Mouse (Mus musculus) retina, embryonic 14.5 days (tissue): ENCODE results near the gene Akt1s1.
"Not testable (repeated sequence)": the region's sequence is repeated elsewhere in the genome, so short reads cannot be mapped to it uniquely, and the experiment has no call there.

Experiments used
- DNase-seq: peaks from one replicate; pipeline ENCODE4 v3.0.0-alpha.2; 2015; ENCODE audit warnings: low spot score

The Akt1s1 gene

GRCm38 (mm10) chr7:44869697-44870528 is 21.1 kb downstream of the Akt1s1 start, which contains the start of gene Ptov1:
Ptov1 (minus strand) TSS chr7:44869788.
- DNase-seq: peak; percentile 96

GRCm38 (mm10) chr7:44870614-44871013 is 21.8 kb downstream of the Akt1s1 start:
- no peak for DNase-seq

GRCm38 (mm10) chr7:44871181-44871580 is 22.4 kb downstream of the Akt1s1 start:
- no peak for DNase-seq

- DNase-seq: not testable (repeated sequence)
Measured at GRCm38 (mm10) chr7:44871774-44872173, 23.0 kb downstream of the Akt1s1 start.

- no peak for DNase-seq
Measured at GRCm38 (mm10) chr7:44877833-44878232, 29.0 kb downstream of the Akt1s1 start.

GRCm38 (mm10) chr7:44883036-44883435 is 34.2 kb downstream of the Akt1s1 start:
- DNase-seq: no peak

- DNase-seq: no peak
Measured at GRCm38 (mm10) chr7:44884637-44885036, 35.8 kb downstream of the Akt1s1 start.

- DNase-seq: no peak
Measured at GRCm38 (mm10) chr7:44886964-44887363, 38.2 kb downstream of the Akt1s1 start.

GRCm38 (mm10) chr7:44888256-44889105 is 39.7 kb downstream of the Akt1s1 start:
- no peak for DNase-seq

GRCm38 (mm10) chr7:44890180-44890579 is 41.4 kb downstream of the Akt1s1 start:
- no peak for DNase-seq

GRCm38 (mm10) chr7:44890737-44891136 is 41.9 kb downstream of the Akt1s1 start:
- no peak for DNase-seq

- DNase-seq: no peak
Measured at GRCm38 (mm10) chr7:44891611-44892010, 42.8 kb downstream of the Akt1s1 start.

GRCm38 (mm10) chr7:44892276-44892921 is 43.6 kb downstream of the Akt1s1 start, which contains the start of gene Med25:
Med25 (minus strand) TSS chr7:44892712.
- DNase-seq: peak; percentile 97

GRCm38 (mm10) chr7:44893197-44893596 is 44.4 kb downstream of the Akt1s1 start:
- DNase-seq: no peak

GRCm38 (mm10) chr7:44894175-44894574 is 45.4 kb downstream of the Akt1s1 start:
- no peak for DNase-seq

GRCm38 (mm10) chr7:44895206-44895592 is 46.4 kb downstream of the Akt1s1 start:
- no peak for DNase-seq

GRCm38 (mm10) chr7:44895593-44896434 is 47.0 kb downstream of the Akt1s1 start, which contains the start of gene Fuz:
Fuz (plus strand) TSS chr7:44896079.
- peak; percentile 96 for DNase-seq

GRCm38 (mm10) chr7:44896499-44896898 is 47.7 kb downstream of the Akt1s1 start:
- DNase-seq: peak; percentile 15

- no peak for DNase-seq
Measured at GRCm38 (mm10) chr7:44898607-44899006, 49.8 kb downstream of the Akt1s1 start.

GRCm38 (mm10) chr7:44900632-44901031 is 51.8 kb downstream of the Akt1s1 start:
- no peak for DNase-seq

- DNase-seq: peak; percentile 80
Measured at GRCm38 (mm10) chr7:44901230-44901722, 52.5 kb downstream of the Akt1s1 start.
